Mouse (Mus musculus): ENCODE measurements around the gene Nup188.

DNA sequence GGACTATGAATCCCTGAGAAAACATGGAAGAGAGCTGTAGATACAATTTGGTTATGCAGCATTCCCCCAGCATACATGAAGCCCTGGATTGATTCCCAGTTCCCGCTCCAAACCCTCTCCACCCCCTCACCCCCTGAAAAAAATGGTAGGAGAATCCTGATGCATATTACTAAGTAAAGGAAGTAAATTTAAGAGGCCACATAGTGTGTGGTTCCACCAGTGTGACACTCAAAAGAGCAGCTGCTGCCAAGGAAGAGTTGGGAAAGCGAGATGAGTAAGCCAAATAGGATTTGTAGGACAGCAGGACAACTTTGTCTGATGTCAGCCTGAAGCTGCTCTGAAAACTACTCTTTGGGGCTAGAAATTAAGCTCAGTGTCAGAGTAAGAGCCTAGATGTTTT lies 25.3 kb downstream of the Nup188 start:
- TF ChIP-seq CTCF (conservative IDR thresholded peaks at IDR 0.05; ENCODE audit: insufficient read depth, insufficient read length, low read depth, low read length) (no peak), POLR2A (IDR thresholded peaks at IDR 0.05; ENCODE audit: low read depth, low read length) (no peak)
